Mouse (Mus musculus) kidney, postnatal 14 days (tissue): ENCODE results near the gene Pard6a.

Experiments
- DNase-seq: peaks from one replicate; pipeline ENCODE4 v3.0.0; 2022; ENCODE audit warnings: mixed read lengths

Pard6a gene

DNA sequence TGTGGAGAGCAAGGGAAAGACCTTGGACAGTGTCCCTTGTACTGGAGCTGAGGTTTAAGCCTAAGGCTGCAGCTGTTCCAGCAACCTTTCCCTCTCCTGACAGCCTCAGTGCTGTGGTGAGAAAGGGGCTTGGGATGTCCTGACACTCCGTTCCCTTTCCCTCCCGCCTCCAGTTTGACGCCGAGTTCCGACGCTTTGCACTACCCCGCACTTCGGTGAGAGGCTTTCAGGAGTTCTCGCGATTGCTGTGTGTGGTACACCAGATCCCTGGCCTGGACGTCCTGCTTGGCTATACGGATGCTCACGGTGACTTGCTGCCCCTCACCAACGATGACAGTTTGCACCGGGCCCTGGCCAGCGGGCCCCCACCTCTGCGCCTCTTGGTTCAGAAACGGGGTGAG, 1.1 kb downstream of the Pard6a start:
- DNase-seq, result no peak

DNA sequence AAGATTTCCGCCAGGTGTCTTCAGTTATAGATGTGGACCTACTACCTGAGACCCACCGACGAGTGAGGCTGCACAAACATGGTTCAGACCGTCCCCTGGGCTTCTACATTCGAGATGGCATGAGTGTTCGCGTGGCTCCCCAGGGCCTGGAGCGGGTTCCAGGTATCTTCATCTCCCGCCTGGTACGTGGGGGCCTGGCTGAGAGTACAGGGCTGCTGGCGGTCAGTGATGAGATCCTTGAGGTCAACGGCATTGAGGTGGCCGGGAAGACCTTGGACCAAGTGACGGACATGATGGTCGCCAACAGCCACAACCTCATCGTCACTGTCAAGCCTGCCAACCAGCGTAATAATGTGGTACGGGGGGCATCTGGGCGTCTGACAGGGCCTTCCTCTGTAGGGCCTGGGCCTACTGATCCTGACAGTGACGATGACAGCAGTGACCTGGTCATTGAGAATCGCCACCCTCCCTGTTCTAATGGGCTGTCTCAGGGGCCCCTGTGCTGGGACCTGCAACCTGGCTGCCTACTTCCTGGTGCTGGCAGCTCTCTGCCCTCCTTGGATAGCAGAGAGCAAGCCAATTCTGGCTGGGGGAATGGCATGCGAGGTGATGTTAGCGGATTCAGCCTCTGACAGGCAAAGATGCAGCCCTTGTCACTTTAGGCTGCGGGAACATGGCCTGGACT, 1.9 kb downstream of the Pard6a start:
- no peak for DNase-seq

DNA sequence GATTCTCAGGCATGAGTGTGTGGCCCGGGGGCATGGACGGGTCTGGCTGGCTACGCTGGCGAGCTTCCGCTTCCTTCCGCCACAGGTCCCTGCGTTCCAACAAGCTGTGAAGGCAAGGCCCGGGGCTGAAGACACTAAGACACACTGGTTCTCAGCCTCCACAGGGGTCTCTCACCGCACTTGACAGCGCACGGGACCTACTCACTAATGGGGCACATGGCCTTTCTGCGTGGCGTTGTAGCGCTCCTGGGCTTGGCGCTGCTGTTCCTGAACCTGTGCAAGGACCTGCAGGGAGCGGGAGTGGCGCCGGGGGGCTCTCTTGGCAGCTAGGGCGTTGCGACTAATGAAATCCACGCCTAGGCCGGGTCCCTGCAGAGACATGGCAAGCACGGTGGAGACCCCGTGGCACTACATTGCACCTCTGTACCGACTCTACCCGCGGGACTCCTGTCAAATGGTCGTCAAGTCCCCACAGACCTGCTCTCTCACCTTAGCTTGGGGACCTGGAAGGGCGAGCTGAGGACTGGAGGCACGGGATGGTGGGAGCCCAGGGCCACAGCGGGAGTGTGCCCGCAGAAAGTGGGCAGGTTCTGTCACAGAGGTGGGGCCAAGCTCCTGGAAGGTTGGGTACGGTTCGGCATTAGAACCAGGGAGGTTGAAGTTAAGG, 3.3 kb downstream of the Pard6a start:
- no peak for DNase-seq

DNA sequence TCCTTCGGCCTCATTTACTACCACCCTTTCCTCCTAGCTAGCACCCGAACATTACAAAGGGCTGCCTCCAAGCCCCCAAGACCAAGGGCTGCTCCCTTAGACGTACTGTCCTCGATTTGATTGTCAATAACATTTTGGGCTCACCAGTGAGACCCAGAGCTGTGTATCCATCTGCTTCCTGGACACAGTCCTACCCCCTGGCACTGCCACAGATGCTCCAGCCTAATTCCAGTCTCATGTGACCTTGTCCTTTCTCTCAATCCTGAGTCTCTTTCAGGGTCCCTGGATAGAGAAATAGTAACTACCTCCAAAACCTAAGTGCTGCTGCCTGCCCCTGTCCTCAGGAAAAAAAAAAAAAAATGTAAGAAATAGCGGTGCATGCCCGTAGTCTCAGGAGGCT, 4.0 kb downstream of the Pard6a start:
- DNase-seq, result no peak

DNA sequence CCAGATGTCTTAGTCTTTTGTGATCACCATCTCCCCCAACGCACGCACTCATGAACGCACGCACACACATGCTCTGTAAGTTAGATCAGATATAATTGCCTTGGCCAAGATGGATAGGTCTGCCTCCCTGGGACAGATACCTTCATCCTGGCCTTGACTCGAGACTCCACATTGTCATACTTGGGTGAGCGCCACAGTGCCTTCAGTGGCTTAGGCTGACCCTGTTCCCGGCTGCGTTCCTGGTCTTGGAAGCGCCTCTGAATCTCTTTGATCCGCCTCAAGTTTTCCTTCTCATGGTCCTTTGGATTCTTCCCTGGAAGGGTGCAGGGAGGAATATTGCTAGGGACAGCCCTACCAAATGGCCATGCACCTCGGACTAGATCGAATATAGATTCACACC, 5.5 kb downstream of the Pard6a start:
- DNase-seq, result no peak

DNA sequence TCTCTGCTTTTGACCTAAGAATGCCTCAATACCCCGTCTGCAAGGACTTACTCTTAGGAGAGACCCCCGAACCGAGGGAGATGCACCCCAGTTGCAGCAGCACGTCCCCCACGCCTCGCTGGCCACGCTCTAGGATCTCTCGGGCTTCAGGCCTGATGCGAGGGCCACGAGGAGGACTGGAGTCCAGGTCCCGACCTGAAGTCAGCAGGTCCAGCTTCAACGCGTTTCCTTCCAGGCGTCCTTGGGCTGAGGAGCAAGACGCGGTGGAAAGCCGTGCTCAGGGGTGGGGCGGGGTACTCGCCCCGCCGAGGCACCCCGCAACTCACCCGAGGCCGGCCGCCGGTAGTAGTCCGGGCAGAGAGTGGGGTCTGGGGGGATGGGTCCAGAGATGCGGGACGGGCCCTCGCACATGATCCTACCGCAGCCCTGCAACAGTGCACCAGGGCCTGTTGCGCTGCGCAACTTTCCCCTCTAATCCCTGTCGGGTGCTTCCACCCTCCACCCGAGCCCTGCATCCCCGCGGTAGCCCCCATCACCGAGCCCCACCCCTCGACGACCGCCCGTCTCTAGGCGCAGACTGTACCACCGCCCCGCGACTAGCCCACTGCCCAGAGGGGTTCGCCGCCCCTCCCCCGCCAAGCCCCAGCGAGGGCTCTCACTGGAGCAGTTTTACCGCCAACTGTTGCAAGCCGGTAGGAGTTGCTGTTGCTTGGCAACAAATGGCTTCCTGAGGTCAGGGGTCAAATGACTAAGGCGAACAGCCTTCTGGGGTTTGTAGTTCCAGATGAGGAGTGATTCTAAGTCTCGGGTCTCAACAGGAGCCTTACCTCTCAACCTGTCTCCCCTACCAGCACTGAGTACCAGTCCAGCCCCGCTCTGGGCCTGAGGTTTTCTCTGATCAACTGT, 6.8 kb downstream of the Pard6a start, which contains the start of the genes 4933405L10Rik and Enkd1:
4933405L10Rik (plus strand) TSS at position 158 of the 906 bp plus-strand sequence.
Enkd1 (minus strand) TSS at position 713 of the 906 bp plus-strand sequence.
- peak; percentile 93 for DNase-seq

DNA sequence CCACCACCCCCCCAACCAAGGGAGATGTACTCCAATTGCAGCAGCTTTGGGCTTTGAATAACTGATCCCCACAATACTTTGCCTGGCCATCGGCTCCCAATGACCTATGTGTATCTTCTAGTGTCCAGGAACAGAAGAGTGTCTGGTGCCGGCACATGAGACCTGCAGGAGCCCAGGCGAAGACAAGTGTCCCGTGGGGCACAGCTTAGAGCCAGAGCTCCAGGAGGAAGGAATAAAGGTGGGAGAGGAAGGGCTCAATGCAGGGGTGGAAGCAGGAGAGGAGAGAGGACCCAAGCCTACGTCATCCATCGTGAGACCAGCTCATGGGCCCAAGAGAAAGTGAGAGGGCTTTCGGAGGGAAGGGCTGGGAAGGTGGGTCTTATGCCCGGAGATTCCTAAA, 7.7 kb downstream of the Pard6a start:
- no peak for DNase-seq

DNA sequence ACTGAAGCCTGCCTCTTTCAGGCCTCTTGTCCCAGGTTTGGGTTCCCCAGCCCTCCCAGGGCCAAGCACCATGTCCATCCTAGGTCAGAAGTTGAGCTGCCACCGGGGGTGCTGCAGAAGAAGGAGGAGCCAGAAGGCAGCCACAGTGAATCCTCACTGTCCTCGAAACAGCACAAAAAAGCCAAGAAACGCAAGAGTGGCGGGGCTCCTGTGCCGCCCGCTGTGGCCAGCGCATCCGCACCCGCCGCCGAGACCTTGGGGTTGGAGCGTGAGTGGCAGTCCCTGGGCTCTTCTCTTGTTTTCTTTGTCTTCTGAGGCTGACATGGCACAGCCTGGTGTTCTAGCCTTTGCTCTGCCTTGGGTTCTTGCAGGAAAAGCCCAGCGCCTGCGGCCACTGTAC, 8.4 kb downstream of the Pard6a start:
- no peak for DNase-seq

DNA sequence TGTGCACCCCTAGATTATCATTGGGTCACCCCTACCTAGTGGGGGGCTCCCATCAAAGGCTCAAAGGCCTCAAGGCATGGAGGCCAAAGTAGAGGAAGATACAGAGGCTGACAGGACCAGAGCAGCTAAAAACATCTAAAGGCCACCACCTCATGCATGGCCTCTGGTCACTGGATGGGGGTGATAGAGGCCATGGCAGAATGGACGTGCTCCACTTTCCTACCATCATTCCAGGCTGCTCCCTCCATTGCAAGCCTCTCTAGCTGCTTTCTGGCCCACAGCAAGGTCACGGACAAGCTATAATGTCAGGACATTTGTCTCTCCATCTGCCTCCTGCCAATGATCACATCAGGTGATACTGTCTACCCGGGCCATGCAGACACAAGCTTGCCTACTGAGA, 11.3 kb downstream of the Pard6a start:
- DNase-seq, result no peak

DNA sequence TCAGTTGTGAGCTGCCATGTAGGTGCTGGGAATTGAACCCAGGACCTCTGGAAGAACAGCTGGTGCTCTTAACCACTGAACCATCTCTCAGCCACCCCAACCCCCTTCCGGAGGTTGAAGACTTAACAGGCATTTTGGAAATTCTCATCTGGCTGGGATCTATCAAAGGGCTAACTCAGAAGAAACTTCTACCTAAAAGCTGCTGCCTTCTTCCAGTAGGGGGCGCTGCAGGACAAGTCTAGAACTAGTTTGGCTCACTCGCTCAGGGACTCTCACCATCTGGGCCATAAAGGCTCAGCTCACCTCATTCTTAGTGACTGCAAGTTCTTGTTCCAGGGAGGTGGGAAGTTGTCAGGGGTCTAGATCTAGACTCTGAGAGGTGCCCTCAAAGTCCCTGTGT, 13.2 kb downstream of the Pard6a start:
- DNase-seq, result peak; percentile 91

DNA sequence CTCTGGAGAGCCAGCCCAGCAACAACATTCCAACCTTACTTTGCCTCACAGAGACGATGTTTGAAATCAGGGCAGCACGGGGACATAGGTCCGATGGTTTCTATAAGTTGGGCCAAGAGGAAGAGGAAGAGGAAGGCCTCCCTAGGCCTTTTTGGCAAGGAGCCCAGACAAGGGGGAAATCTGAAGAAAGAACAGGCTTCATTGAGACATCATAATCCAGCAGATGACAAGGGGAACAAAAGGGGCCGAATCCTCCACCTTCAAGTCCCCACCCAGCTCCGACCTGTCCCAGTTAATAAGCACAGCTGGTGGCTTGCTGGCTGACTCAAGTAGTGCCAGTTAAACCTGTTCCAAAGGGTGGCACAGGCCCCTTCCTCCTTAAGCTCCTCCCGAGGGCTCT, 14.1 kb downstream of the Pard6a start:
- peak; percentile 43 for DNase-seq

DNA sequence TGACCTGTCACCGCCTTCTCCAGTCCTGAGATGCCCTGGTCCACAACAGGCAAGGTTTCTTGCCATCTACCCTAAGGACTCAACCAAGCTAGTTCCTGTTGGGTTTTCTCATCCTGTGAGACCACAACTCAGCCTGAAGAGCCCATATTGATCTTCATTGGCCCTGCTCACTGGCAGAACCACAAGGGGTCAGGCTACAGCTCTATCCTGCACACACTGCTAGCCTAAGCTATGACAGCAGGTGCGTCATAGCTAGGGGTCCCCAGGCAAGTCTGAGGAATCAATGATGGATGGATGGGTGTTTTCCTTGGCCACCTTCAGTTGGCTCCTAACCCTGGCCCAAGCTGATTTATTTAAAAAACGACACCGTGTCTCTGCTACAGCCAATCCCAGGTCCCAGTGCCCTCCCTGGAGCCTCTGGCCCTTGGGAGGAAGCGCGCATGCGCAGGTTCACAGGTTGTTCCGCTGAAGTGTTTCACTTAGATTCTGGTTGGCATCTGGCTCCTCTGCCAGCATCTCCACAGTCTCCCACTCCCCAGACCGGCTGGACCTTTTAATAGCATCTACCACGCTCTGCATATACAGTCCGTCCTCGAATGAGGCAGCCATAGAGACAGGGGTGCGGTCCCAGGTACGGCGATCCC, 15.5 kb downstream of the Pard6a start:
- no peak for DNase-seq

DNA sequence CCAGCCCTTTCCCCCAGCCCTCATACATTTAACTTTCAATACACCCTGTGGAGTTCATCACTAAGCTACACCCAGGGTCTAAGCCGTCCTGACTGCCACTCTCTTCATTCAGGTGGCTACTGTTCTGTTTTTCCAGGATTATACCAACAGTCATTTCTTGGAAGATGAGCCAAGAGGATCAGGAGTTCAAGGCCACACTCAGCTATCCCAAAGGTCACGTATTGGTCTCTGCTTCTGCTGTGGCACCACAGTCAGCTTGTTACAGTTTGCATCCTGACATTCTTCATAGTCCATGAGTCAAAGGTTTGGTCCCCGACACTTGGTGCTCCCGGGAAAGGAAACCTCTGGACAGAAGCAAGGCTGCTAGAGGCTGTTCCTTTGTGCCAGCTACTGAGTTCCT, 18.7 kb downstream of the Pard6a start:
- DNase-seq, result no peak

DNA sequence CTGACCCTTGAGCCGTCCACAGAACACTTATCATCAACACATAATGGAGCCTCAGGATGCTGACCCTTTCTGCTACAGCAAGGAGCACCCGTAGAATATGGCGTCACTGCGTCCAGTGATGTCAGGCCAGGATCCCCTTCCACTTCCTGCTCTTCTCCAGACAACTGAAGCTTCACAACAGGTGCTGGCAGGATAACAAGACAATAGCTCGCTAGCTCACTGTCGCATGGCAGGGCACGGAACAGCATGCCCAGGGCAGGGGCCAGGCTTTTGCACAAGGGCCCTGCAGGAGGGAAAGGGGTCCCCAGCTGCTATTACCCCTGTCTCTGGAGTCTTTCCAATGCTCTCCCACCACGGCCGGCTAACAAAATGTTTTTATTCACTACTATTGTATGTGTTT, 21.9 kb downstream of the Pard6a start:
- no peak for DNase-seq

DNA sequence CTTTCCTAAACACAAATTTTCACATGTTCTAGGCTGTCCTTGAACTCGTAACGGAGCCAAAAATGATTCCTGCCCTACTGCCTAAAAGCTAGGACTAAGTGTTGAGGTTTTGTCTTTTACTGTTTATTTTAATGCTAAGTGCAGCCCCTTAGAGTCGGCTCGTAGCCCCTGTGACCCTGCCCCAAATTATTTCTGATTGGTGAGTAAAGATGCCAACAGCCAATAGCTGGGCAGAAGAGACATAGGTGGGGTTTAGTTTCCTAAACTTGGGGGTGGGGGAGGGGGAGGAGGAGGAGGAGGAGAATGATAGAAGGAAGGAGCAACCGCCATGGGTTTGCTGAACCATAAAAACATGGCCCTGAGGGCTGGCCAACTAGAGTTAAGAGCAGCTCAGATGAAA, 24.8 kb downstream of the Pard6a start:
- DNase-seq, result no peak

DNA sequence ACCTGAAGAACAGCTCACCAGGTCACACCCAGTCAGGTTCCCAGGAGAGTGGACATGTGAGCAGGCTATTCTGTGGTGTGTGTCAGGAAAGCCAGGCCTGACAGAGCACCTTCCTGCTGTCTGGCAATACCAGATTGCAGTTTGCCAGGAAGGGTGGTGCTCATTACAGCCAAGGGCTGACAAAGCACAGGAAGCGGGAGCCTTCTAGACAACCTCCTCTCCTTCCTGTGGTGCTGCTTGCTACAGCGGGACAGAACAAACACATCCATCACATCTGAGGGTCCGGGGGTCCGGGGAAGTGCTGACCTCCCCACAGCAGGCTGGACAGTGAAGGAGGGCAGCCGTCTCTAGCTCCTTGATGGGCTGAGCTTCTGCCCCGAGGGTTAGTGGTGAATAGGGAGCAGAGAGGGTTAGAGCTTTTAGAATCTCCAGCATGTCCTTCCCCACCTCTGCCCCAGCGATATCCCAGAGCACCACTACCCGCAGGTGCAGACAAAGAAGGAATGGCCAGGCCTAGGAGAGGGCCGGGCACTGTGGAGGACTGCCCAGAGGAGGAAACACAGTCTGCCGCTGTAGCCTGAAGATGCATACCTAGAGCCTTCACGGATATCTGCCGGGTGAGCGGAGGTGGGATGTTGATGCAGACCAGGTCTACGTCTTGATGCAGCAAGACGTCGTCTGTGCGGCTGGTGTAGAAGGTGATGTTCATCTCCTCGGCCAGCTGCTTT, 26.6 kb downstream of the Pard6a start:
- DNase-seq, result peak; percentile 77

DNA sequence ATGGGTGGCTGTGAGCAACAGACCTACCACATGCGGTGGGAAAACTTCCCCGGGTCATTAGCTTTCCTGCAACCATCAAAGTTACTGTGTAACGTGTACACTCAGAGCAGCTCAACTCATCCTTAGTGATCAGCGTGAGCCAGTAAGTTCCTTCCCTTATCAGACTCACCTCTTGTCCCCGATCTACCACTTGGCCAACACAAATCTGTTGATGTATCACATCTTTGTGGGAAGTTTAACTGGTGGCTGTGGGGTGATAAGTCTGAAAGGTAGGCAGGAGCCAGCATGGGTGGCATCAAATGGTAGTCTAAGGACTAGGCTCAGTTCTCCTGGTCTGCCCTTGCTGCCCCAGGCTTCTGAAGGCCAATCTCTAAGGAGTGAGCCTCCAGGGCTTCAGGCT, 31.2 kb downstream of the Pard6a start:
- DNase-seq, result no peak

DNA sequence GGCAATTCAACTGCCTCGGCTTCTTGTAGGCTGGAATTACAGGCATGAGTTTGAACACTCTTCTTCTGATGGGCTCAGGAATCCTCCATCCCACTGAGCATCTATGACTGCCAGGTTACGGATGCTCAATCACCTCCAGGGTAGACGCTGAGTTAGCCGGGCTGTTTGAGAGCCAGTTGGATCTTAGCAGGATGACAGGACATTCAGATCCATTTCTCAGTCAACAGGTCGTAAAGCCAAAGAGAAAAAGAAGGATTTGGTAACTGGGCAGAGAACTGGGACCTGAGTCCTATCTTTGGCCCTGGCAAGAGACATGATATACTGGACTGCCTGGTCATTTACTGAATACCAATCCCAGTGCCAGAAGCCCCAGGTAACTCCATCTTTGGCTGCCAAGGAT, 38.3 kb downstream of the Pard6a start:
- DNase-seq, result no peak

DNA sequence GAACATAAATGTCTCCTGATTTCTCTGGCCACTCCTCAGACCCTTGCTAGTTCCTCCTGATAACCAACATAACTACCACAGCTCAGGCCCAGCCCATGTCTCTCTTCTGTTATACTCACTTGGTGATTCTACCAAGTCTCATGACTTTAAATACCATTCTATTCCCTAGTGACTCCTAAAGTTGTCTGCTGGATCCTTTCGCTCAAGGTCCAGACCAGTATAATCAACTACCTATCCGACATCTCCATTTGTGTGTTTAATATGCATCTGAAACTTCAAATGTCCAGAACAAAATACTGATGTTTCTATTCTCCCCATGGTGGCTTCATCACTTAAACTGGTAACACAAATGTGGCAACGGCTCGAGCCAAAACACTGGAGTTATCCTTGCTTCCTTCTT, 42.4 kb downstream of the Pard6a start:
- DNase-seq, result no peak

DNA sequence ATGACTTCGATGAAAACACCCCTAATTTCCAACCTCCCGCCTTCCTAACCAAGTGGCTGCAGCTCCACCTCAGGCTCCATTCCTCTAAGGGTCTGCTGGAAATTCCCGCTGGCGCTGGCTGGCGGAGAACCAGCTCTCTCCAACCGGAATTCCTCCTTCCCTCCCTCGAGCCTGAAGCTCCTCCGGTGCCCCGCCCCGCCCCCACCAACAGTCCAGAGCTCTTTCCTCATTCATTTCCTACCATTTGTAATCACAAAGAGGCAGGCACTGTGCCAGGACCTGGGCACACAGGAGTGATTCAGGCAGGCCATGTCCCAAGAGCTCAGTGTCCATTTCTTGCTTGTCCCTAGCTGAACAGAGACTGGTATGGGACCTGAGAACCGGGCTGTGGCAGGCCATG, 49.7 kb downstream of the Pard6a start:
- DNase-seq, result peak; percentile 90
